Mouse (Mus musculus) C2C12 (cell line): ENCODE data around the gene Klhdc4.

ENCODE experiments used
- CTCF ChIP-seq: IDR thresholded peaks from one replicate; pipeline ENCODE4 v1.5.1; 2011; ENCODE audit not compliant: control insufficient read depth, insufficient read depth, insufficient read length
- USF1 ChIP-seq: IDR thresholded peaks from one replicate; pipeline ENCODE4 v1.6.1; 2011; ENCODE audit warnings: low read depth, mild to moderate bottlenecking, control low read depth, moderate library complexity

DNA sequence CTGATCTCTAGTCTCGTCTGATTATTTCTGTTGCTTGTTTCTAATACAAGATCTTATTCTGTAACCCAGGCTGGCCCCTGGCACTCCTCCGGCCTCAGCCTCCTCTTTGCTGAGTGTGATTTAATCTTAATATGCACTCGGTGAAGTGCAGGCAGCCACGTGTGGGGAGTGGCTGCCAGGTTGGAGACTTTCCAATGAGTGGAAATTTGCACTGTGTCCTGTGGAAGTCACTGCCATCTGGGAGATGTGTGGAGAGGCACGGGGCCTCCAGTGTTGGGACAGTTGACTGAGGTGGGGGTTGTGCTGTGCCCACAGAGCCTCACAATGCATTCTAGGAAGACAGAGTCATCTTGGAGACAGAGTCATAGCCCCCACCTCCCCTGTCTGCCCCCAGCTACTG lies 46.9 kb downstream of the Klhdc4 start:
- TF ChIP-seq CTCF (no peak), USF1 (no peak)
